Comparison of ENCODE assay signal across 14 mouse cellular contexts in the genomic region with DNA sequence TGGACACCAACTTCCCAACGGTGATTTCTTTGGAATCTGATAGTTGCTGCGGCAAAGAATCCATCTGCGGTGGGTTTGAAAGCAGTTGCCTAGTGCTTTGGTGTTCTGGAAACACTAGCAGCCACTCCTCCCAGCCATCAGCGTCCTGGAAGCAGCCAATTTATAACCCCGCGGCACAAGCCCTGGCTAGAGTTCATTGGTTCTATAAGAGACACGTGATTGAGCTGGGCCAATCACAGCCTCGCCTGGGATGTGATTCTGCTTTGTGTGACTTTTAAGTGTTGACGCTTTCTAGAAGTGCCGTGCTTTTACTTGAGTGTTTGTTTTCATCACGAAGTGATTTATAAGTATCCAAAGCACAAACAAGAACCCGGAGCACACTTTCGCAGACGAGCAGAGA.
A peak's percentile ranks its signal among the peaks of the same experiment; 100 is the strongest.
DNase-seq lines count a peak whose midpoint lies in the region; ATAC-seq and TF ChIP-seq lines count a peak whose summit lies in the region.
"Had no signal": no experiment of that assay in that cellular context is flagged by ENCODE, and none has a peak within 500 bp of the region (broad histone marks: within the 10 kb centered on the region; RNA-seq: fewer than 3 reads in every experiment).

No protein-coding gene starts in this region.

- WGBS in heart, embryonic 15.5 days: 54% methylated on average over 14 of the region's 14 CpGs
- 52% methylated on average over 14 of the region's 14 CpGs for WGBS in lung, adult 2 months

- DNase-seq in heart, postnatal 25 days (ENCODE audit: low spot score): no peak
- DNase-seq in testis, postnatal 10 days (ENCODE audit: low spot score): no peak
- DNase-seq in lung, adult 2 months: peak; percentile 7
- DNase-seq in testis, postnatal 14 days (ENCODE audit: low spot score): peak; percentile 39
- no peak for DNase-seq in layer of hippocampus, postnatal 36 days
- no peak for DNase-seq in retina, postnatal 1 day
- DNase-seq: liver, postnatal 0 days; midbrain, embryonic 14.5 days; right cerebral cortex, postnatal 25 days; thymus, postnatal 25 days had no signal

- no peaks in the 10 kb centered on the region for H3K9me3 ChIP-seq in heart, embryonic 15.5 days (replicated peaks)
- H3K9me3 ChIP-seq: forebrain, embryonic 15.5 days had no signal

- peak overlapping the region; percentile 21 for H3K4me2 ChIP-seq in heart, embryonic 15.5 days
- H3K4me2 ChIP-seq: forebrain, embryonic 15.5 days had no signal

- no peaks in the 10 kb centered on the region for H3K36me3 ChIP-seq in heart, embryonic 15.5 days
- H3K36me3 ChIP-seq in testis, adult 2 months (ENCODE audit: control insufficient read depth, insufficient read depth, low read length): no peaks in the 10 kb centered on the region
- H3K36me3 ChIP-seq: forebrain, embryonic 15.5 days; G1E had no signal

- no peak overlapping the region for H3K9ac ChIP-seq in heart, embryonic 15.5 days
- H3K9ac ChIP-seq: forebrain, embryonic 15.5 days; liver, postnatal 0 days had no signal

- peaks cover 5% of the 10 kb centered on the region; the same call in 1 of the 2 replicates for H3K27me3 ChIP-seq in heart, embryonic 15.5 days
- no peaks in the 10 kb centered on the region for H3K27me3 ChIP-seq in testis, adult 2 months (ENCODE audit: control insufficient read depth, insufficient read depth, low read length)
- H3K27me3 ChIP-seq: forebrain, embryonic 15.5 days had no signal

- H3K4me3 ChIP-seq in heart, embryonic 15.5 days: no peak overlapping the region
- peak overlapping the region; percentile 55 for H3K4me3 ChIP-seq in testis, adult 2 months (ENCODE audit: control insufficient read depth, low read depth, low read length)
- H3K4me3 ChIP-seq in lung, adult 2 months (replicated peaks; ENCODE audit: extremely low read depth, low read depth, low read length): no peak overlapping the region
- H3K4me3 ChIP-seq: forebrain, embryonic 15.5 days had no signal

- H3K4me1 ChIP-seq in heart, embryonic 15.5 days (replicated peaks): no peaks in the 10 kb centered on the region
- H3K4me1 ChIP-seq in testis, adult 2 months (ENCODE audit: control insufficient read depth, insufficient read depth, low read length): peaks cover 9% of the 10 kb centered on the region
- H3K4me1 ChIP-seq in lung, adult 2 months (ENCODE audit: control insufficient read depth, insufficient read depth, low read length): no peaks in the 10 kb centered on the region
- H3K4me1 ChIP-seq: forebrain, embryonic 15.5 days had no signal

- ATAC-seq in heart, embryonic 15.5 days (replicated peaks; ENCODE audit: insufficient number of reproducible peaks, insufficient read depth, low FRiP score, low read depth): no peak
- ATAC-seq: forebrain, embryonic 15.5 days; liver, postnatal 0 days had no signal

- intact Hi-C loops in heart, postnatal 25 days (cut with DNase I): no loop called here

- no peak overlapping the region for H3K27ac ChIP-seq in heart, embryonic 15.5 days
- no peak overlapping the region for H3K27ac ChIP-seq in testis, adult 2 months (ENCODE audit: control insufficient read depth, insufficient read depth, low read depth, low read length)
- H3K27ac ChIP-seq: forebrain, embryonic 15.5 days had no signal

- TF ChIP-seq POLR2A in testis, adult 2 months (IDR thresholded peaks at IDR 0.05; ENCODE audit: control insufficient read depth, low read depth, low read length): no peak
- no peak for TF ChIP-seq POLR2A in lung, adult 2 months (IDR thresholded peaks at IDR 0.05; ENCODE audit: borderline replicate concordance, extremely low read depth, low read depth, low read length)

- TF ChIP-seq CTCF in testis, adult 2 months (IDR thresholded peaks at IDR 0.05; ENCODE audit: control insufficient read depth, insufficient read depth, insufficient replicate concordance, low read depth, low read length): no peak
- no peak for TF ChIP-seq CTCF in lung, adult 2 months (IDR thresholded peaks at IDR 0.05; ENCODE audit: insufficient read depth, low read length)

Comparison
In these comparisons a context has a peak if more than half of its experiments do, and no peak if none do; other contexts are left out.
1. DNase-seq: peak in lung, adult 2 months (single experiment) and testis, postnatal 14 days (single experiment); none in heart, postnatal 25 days (single experiment), testis, postnatal 10 days (single experiment), layer of hippocampus, postnatal 36 days (0 of 2) and retina, postnatal 1 day (single experiment).